Mouse (Mus musculus) limb, embryonic 15.5 days (tissue): ENCODE measurements at regions not wholly inside any gene's neighbourhood (a gene's known extent, or its start where the extent isn't known, plus 50 kb on each side); places are given as distances from the start of the nearest gene placed in this dataset.

Source experiments
- ATAC-seq: fragments of 200-750 bp; cut with Nextera tagmentation; 2 replicates; pipeline ENCODE4 v1.8.0; 2017; ENCODE audit warnings: low read depth, moderate TSS enrichment; ENCODE audit not compliant: insufficient number of reproducible peaks, low FRiP score, low TSS enrichment
- H3K27ac ChIP-seq: fragments of 300-500 bp; sonication (generic); 2 replicates; pipeline ENCODE4 v1.5.1; 2015; ENCODE audit warnings: moderate library complexity, mild to moderate bottlenecking, inconsistent platforms
- H3K27me3 ChIP-seq: fragments of 300-500 bp; sonication (generic); 2 replicates; pipeline ENCODE4 v1.6.1; 2015; ENCODE audit warnings: inconsistent platforms
- H3K36me3 ChIP-seq: fragments of 300-500 bp; sonication (generic); 2 replicates; pipeline ENCODE4 v1.6.1; 2015; ENCODE audit warnings: inconsistent platforms
- H3K4me1 ChIP-seq: fragments of 300-500 bp; sonication (generic); 2 replicates; pipeline ENCODE4 v1.6.1; 2015; ENCODE audit warnings: inconsistent platforms
- H3K4me2 ChIP-seq: fragments of 300-500 bp; sonication (generic); 2 replicates; pipeline ENCODE4 v1.6.1; 2015; ENCODE audit warnings: mild to moderate bottlenecking, inconsistent platforms
- H3K4me3 ChIP-seq: fragments of 300-500 bp; sonication (generic); 2 replicates; pipeline ENCODE4 v1.5.1; 2015; ENCODE audit warnings: mild to moderate bottlenecking, inconsistent platforms
- H3K9ac ChIP-seq: fragments of 300-500 bp; sonication (generic); 2 replicates; pipeline ENCODE4 v1.6.1; 2015; ENCODE audit warnings: inconsistent platforms
- H3K9me3 ChIP-seq: fragments of 300-500 bp; sonication (generic); 2 replicates; pipeline ENCODE4 v1.6.1; 2016; ENCODE audit warnings: inconsistent platforms
- WGBS: fragments of 180-500 bp; shearing (Covaris S2); methylation state at CpG from one replicate; pipeline ENCODE4 v1.1.7; 2015; 5-methylcytosine and 5-hydroxymethylcytosine counted together

GRCm38 (mm10) chr8:30686539-30686938 lies 2742.0 kb upstream of the 5930422O12Rik start:
- no peak overlapping the region for H3K9ac ChIP-seq
- no peaks in the 10 kb centered on the region for H3K4me1 ChIP-seq
- H3K27me3 ChIP-seq, result no peaks in the 10 kb centered on the region
- 82% methylated on average over 3 of the region's 3 CpGs for WGBS
- H3K4me2 ChIP-seq, result no peak overlapping the region
- no peaks in the 10 kb centered on the region for H3K9me3 ChIP-seq
- H3K27ac ChIP-seq, result no peak overlapping the region
- no peak for ATAC-seq
- H3K4me3 ChIP-seq, result no peak overlapping the region
- no peaks in the 10 kb centered on the region for H3K36me3 ChIP-seq

- H3K4me3 ChIP-seq, result no peak overlapping the region
- no peak for ATAC-seq
- no peaks in the 10 kb centered on the region for H3K9me3 ChIP-seq
- H3K27ac ChIP-seq, result no peak overlapping the region
- no peaks in the 10 kb centered on the region for H3K36me3 ChIP-seq
- no peak overlapping the region for H3K9ac ChIP-seq
- no peaks in the 10 kb centered on the region for H3K4me1 ChIP-seq
- WGBS, result 85% methylated on average over 3 of the region's 3 CpGs
- no peaks in the 10 kb centered on the region for H3K27me3 ChIP-seq
- no peak overlapping the region for H3K4me2 ChIP-seq
These were observed 2734.4 kb upstream of the 5930422O12Rik start for GRCm38 (mm10) chr8:30694126-30694525.

GRCm38 (mm10) chr8:30716643-30717042 lies 2711.9 kb upstream of the 5930422O12Rik start:
- H3K4me3 ChIP-seq, result no peak overlapping the region
- no peaks in the 10 kb centered on the region for H3K27me3 ChIP-seq
- no peak overlapping the region for H3K27ac ChIP-seq
- H3K9ac ChIP-seq, result no peak overlapping the region
- H3K9me3 ChIP-seq, result no peaks in the 10 kb centered on the region
- WGBS, result 96% methylated on average over 1 of the region's 1 CpGs
- ATAC-seq, result no peak
- H3K36me3 ChIP-seq, result no peaks in the 10 kb centered on the region
- H3K4me2 ChIP-seq, result no peak overlapping the region
- no peaks in the 10 kb centered on the region for H3K4me1 ChIP-seq

GRCm38 (mm10) chr8:30730366-30730765 lies 2698.1 kb upstream of the 5930422O12Rik start:
- no peak overlapping the region for H3K4me2 ChIP-seq
- no peak overlapping the region for H3K4me3 ChIP-seq
- H3K9ac ChIP-seq, result no peak overlapping the region
- no peaks in the 10 kb centered on the region for H3K36me3 ChIP-seq
- no peaks in the 10 kb centered on the region for H3K27me3 ChIP-seq
- no peaks in the 10 kb centered on the region for H3K9me3 ChIP-seq
- no peak overlapping the region for H3K27ac ChIP-seq
- ATAC-seq, result no peak
- H3K4me1 ChIP-seq, result no peaks in the 10 kb centered on the region

- no peak overlapping the region for H3K4me2 ChIP-seq
- H3K4me3 ChIP-seq, result no peak overlapping the region
- H3K9me3 ChIP-seq, result no peaks in the 10 kb centered on the region
- no peaks in the 10 kb centered on the region for H3K36me3 ChIP-seq
- no peak overlapping the region for H3K9ac ChIP-seq
- no peak for ATAC-seq
- no peaks in the 10 kb centered on the region for H3K27me3 ChIP-seq
- H3K27ac ChIP-seq, result no peak overlapping the region
- 80% methylated on average over 11 of the region's 11 CpGs for WGBS
- no peaks in the 10 kb centered on the region for H3K4me1 ChIP-seq
These were observed 2695.8 kb upstream of the 5930422O12Rik start for GRCm38 (mm10) chr8:30732585-30733253.

GRCm38 (mm10) chr8:30733385-30733784 lies 2695.1 kb upstream of the 5930422O12Rik start:
- Histone ChIP-seq H3K9me3 (no peaks in the 10 kb centered on the region), H3K4me3 (no peak overlapping the region), H3K27ac (no peak overlapping the region), H3K9ac (no peak overlapping the region), H3K4me2 (no peak overlapping the region), H3K27me3 (no peaks in the 10 kb centered on the region), H3K36me3 (no peaks in the 10 kb centered on the region), H3K4me1 (no peaks in the 10 kb centered on the region)
- WGBS, result 84% methylated on average over 6 of the region's 6 CpGs
- no peak for ATAC-seq

GRCm38 (mm10) chr8:30735338-30735737 lies 2693.2 kb upstream of the 5930422O12Rik start:
- no peak overlapping the region for H3K27ac ChIP-seq
- 48% methylated on average over 5 of the region's 5 CpGs for WGBS
- H3K27me3 ChIP-seq, result no peaks in the 10 kb centered on the region
- H3K4me2 ChIP-seq, result no peak overlapping the region
- no peak overlapping the region for H3K4me3 ChIP-seq
- no peak overlapping the region for H3K9ac ChIP-seq
- H3K4me1 ChIP-seq, result no peaks in the 10 kb centered on the region
- no peak for ATAC-seq
- no peaks in the 10 kb centered on the region for H3K36me3 ChIP-seq
- H3K9me3 ChIP-seq, result no peaks in the 10 kb centered on the region

- 52% methylated on average over 10 of the region's 10 CpGs for WGBS
- no peak overlapping the region for H3K4me2 ChIP-seq
- H3K27me3 ChIP-seq, result no peaks in the 10 kb centered on the region
- H3K36me3 ChIP-seq, result no peaks in the 10 kb centered on the region
- ATAC-seq, result no peak
- no peaks in the 10 kb centered on the region for H3K4me1 ChIP-seq
- no peaks in the 10 kb centered on the region for H3K9me3 ChIP-seq
- H3K27ac ChIP-seq, result no peak overlapping the region
- H3K4me3 ChIP-seq, result no peak overlapping the region
- H3K9ac ChIP-seq, result no peak overlapping the region
These were observed 2692.8 kb upstream of the 5930422O12Rik start for GRCm38 (mm10) chr8:30735740-30736139.

GRCm38 (mm10) chr8:30746874-30747273 lies 2681.6 kb upstream of the 5930422O12Rik start:
- Histone ChIP-seq H3K4me2 (no peak overlapping the region), H3K27ac (no peak overlapping the region), H3K4me1 (no peaks in the 10 kb centered on the region), H3K9me3 (no peaks in the 10 kb centered on the region), H3K36me3 (no peaks in the 10 kb centered on the region), H3K9ac (no peak overlapping the region), H3K4me3 (no peak overlapping the region), H3K27me3 (no peaks in the 10 kb centered on the region)
- 32% methylated on average over 3 of the region's 3 CpGs for WGBS
- no peak for ATAC-seq
